Mouse (Mus musculus) liver, embryonic 11.5 days (tissue): Measurements from ENCODE around the gene Bmt2. TPM values are rescaled to one million over a fixed set of nuclear protein-coding genes. Genes with fewer than 3 reads are reported as not detected.

Experiments used
- ATAC-seq: fragments of 200-750 bp; cut with Nextera tagmentation; replicated peaks from 2 replicates; pipeline ENCODE4 v1.8.0; 2017; ENCODE audit warnings: moderate number of reproducible peaks, mild to moderate bottlenecking, moderate TSS enrichment, moderate library complexity; ENCODE audit not compliant: low FRiP score
- DNase-seq: peaks from one replicate; pipeline ENCODE4 v3.0.0-alpha.2; 2017; ENCODE audit warnings: low spot score
- H3K27ac ChIP-seq: fragments of 300-500 bp; sonication (generic); 2 replicates; pipeline ENCODE4 v1.5.1; 2014; ENCODE audit warnings: mild to moderate bottlenecking, low read depth, low read length, control low read depth
- H3K27me3 ChIP-seq: fragments of 300-500 bp; sonication (generic); replicated peaks from 2 replicates; pipeline ENCODE4 v1.6.1; 2014; ENCODE audit warnings: low read length, mixed read lengths; ENCODE audit not compliant: control insufficient read depth, insufficient read depth
- H3K36me3 ChIP-seq: fragments of 300-500 bp; sonication (generic); 2 replicates; pipeline ENCODE4 v1.6.1; 2014; ENCODE audit warnings: mild to moderate bottlenecking, low read length, moderate library complexity, mixed read lengths; ENCODE audit not compliant: control insufficient read depth, insufficient read depth
- H3K4me1 ChIP-seq: fragments of 300-500 bp; sonication (generic); replicated peaks from 2 replicates; pipeline ENCODE4 v1.6.1; 2014; ENCODE audit warnings: low read length, mixed read lengths; ENCODE audit not compliant: control insufficient read depth, insufficient read depth
- H3K4me2 ChIP-seq: fragments of 300-500 bp; sonication (generic); 2 replicates; pipeline ENCODE4 v1.6.1; 2014; ENCODE audit warnings: mild to moderate bottlenecking, control low read depth, moderate library complexity
- H3K4me3 ChIP-seq: fragments of 300-500 bp; sonication (generic); 2 replicates; pipeline ENCODE4 v1.5.1; 2014; ENCODE audit warnings: low read depth, low read length, control low read depth
- H3K9ac ChIP-seq: fragments of 300-500 bp; sonication (generic); 2 replicates; pipeline ENCODE4 v1.6.1; 2014; ENCODE audit warnings: low read depth, low read length, control low read depth
- H3K9me3 ChIP-seq: fragments of 300-500 bp; sonication (generic); 2 replicates; pipeline ENCODE4 v1.6.1; 2016; ENCODE audit warnings: low read length, inconsistent platforms, mixed read lengths; ENCODE audit not compliant: control insufficient read depth
- WGBS: fragments of 180-500 bp; shearing (Covaris S2); extraction: QIAGEN DNeasy Blood & Tissue Kit; methylation state at CpG from one replicate; pipeline ENCODE4 v1.1.7; 2014; 5-methylcytosine and 5-hydroxymethylcytosine counted together
- polyA plus RNA-seq: library from polyadenylated mRNA; unstranded; fragments of >200 nt; fragmentation: Nextera tagmentation; extraction: Ambion mirVana; gene quantifications from 2 replicates; pipeline ENCODE4 v1.2.1, GENCODE M21; 2014

Bmt2 gene
- polyA plus RNA-seq, 1 experiment from 2014 or later, result 12.9 TPM

GRCm38 (mm10) chr6:13678349-13678748, 583 bp upstream of the Bmt2 start:
- H3K27me3 ChIP-seq, result no peaks in the 10 kb centered on the region
- H3K4me1 ChIP-seq, result no peaks in the 10 kb centered on the region; the same call in 1 of the 2 replicates
- WGBS, result 23% methylated on average over 5 of the region's 5 CpGs
- H3K27ac ChIP-seq, result peak overlapping the region; percentile 45
- H3K4me2 ChIP-seq, result peak overlapping the region; percentile 70
- no peaks in the 10 kb centered on the region for H3K36me3 ChIP-seq
- H3K4me3 ChIP-seq, result peak overlapping the region; percentile 91
- no peaks in the 10 kb centered on the region for H3K9me3 ChIP-seq
- DNase-seq (no peak), ATAC-seq (no peak)
- H3K9ac ChIP-seq, result peak overlapping the region; percentile 56; the same call in 1 of the 2 replicates

- 1% methylated on average over 43 of the region's 43 CpGs for WGBS
Measured at GRCm38 (mm10) chr6:13677141-13677761, 515 bp downstream of the Bmt2 start.

GRCm38 (mm10) chr6:13676196-13676595, 1.6 kb downstream of the Bmt2 start:
- Histone ChIP-seq H3K9ac (no peak overlapping the region), H3K4me3 (peak overlapping the region; percentile 91; the same call in 1 of the 2 replicates), H3K4me2 (peak overlapping the region; percentile 90)

More at GRCm38 (mm10) chr6:13677141-13677761, 515 bp downstream of the Bmt2 start:
- Histone ChIP-seq H3K9me3 (no peaks in the 10 kb centered on the region), H3K4me1 (no peaks in the 10 kb centered on the region; the same call in 1 of the 2 replicates), H3K27me3 (no peaks in the 10 kb centered on the region), H3K4me2 (peak overlapping the region; percentile 90), H3K27ac (peak overlapping the region; percentile 92), H3K4me3 (peak overlapping the region; percentile 91), H3K9ac (peak overlapping the region; percentile 92), H3K36me3 (no peaks in the 10 kb centered on the region)
- DNase-seq (peak; percentile 71), ATAC-seq (peak; percentile 61)

GRCm38 (mm10) chr6:13674600-13675305, 3.0 kb downstream of the Bmt2 start:
- ATAC-seq (no peak), DNase-seq (no peak)
- 92% methylated on average over 5 of the region's 5 CpGs for WGBS
- H3K4me2 ChIP-seq, result no peak overlapping the region
- no peak overlapping the region for H3K9ac ChIP-seq
- no peaks in the 10 kb centered on the region for H3K9me3 ChIP-seq
- H3K27ac ChIP-seq, result no peak overlapping the region
- H3K4me3 ChIP-seq, result no peak overlapping the region
- H3K27me3 ChIP-seq, result no peaks in the 10 kb centered on the region
- H3K4me1 ChIP-seq, result no peaks in the 10 kb centered on the region; the same call in 1 of the 2 replicates
- H3K36me3 ChIP-seq, result no peaks in the 10 kb centered on the region

More at GRCm38 (mm10) chr6:13676196-13676595, 1.6 kb downstream of the Bmt2 start:
- H3K27ac ChIP-seq, result no peak overlapping the region
- H3K36me3 ChIP-seq, result no peaks in the 10 kb centered on the region
- H3K9me3 ChIP-seq, result no peaks in the 10 kb centered on the region
- H3K27me3 ChIP-seq, result no peaks in the 10 kb centered on the region
- ATAC-seq (no peak), DNase-seq (no peak)
- no peaks in the 10 kb centered on the region; the same call in 1 of the 2 replicates for H3K4me1 ChIP-seq

GRCm38 (mm10) chr6:13665646-13666045, 12.1 kb downstream of the Bmt2 start:
- H3K4me2 ChIP-seq, result no peak overlapping the region
- no peaks in the 10 kb centered on the region for H3K27me3 ChIP-seq
- no peaks in the 10 kb centered on the region; the same call in 1 of the 2 replicates for H3K36me3 ChIP-seq
- H3K4me1 ChIP-seq, result no peaks in the 10 kb centered on the region
- WGBS, result 83% methylated on average over 7 of the region's 7 CpGs
- ATAC-seq, result no peak
- no peak overlapping the region for H3K27ac ChIP-seq
- no peak overlapping the region for H3K9ac ChIP-seq
- no peaks in the 10 kb centered on the region for H3K9me3 ChIP-seq
- H3K4me3 ChIP-seq, result no peak overlapping the region
- DNase-seq, result no peak

- Histone ChIP-seq H3K9me3 (no peaks in the 10 kb centered on the region), H3K9ac (no peak overlapping the region), H3K27ac (no peak overlapping the region), H3K27me3 (no peaks in the 10 kb centered on the region), H3K4me2 (no peak overlapping the region), H3K4me1 (no peaks in the 10 kb centered on the region), H3K36me3 (no peaks in the 10 kb centered on the region; the same call in 1 of the 2 replicates), H3K4me3 (no peak overlapping the region)
- DNase-seq (no peak), ATAC-seq (no peak)
- 99% methylated on average over 2 of the region's 2 CpGs for WGBS
Measured at GRCm38 (mm10) chr6:13658016-13658415, 19.8 kb downstream of the Bmt2 start.

- ATAC-seq (no peak), DNase-seq (no peak)
- H3K27ac ChIP-seq, result no peak overlapping the region
- H3K9ac ChIP-seq, result no peak overlapping the region
- H3K4me3 ChIP-seq, result no peak overlapping the region
- no peaks in the 10 kb centered on the region for H3K9me3 ChIP-seq
- no peaks in the 10 kb centered on the region for H3K36me3 ChIP-seq
- H3K27me3 ChIP-seq, result no peaks in the 10 kb centered on the region
- H3K4me2 ChIP-seq, result no peak overlapping the region
- H3K4me1 ChIP-seq, result no peaks in the 10 kb centered on the region
Measured at GRCm38 (mm10) chr6:13654081-13654480, 23.7 kb downstream of the Bmt2 start.

GRCm38 (mm10) chr6:13652284-13652683, 25.5 kb downstream of the Bmt2 start:
- DNase-seq (no peak), ATAC-seq (peak; percentile 61; the same call in 1 of the 2 replicates)
- WGBS, result 83% methylated on average over 3 of the region's 3 CpGs
- Histone ChIP-seq H3K4me2 (no peak overlapping the region), H3K27ac (no peak overlapping the region), H3K27me3 (no peaks in the 10 kb centered on the region), H3K9ac (no peak overlapping the region), H3K36me3 (no peaks in the 10 kb centered on the region), H3K4me1 (no peaks in the 10 kb centered on the region), H3K9me3 (no peaks in the 10 kb centered on the region), H3K4me3 (no peak overlapping the region)
